Mouse (Mus musculus) heart, adult 2 months (tissue): ENCODE measurements at regions not wholly inside any gene's neighbourhood (a gene's known extent, or its start where the extent isn't known, plus 50 kb on each side); places are given as distances from the start of the nearest gene placed in this dataset.
A peak's percentile ranks its signal among the peaks of the same experiment; 100 is the strongest.

Experiments
- DNase-seq, 2 experiments: peaks; one replicate each; pipeline ENCODE4 v3.0.0; 2021
- H3K27ac ChIP-seq: fragments of 200-600 bp; 2 replicates; pipeline ENCODE4 v1.8.1; 2022
- H3K27me3 ChIP-seq: fragments of 200-500 bp; 2 replicates; pipeline ENCODE4 v1.6.1; 2012; ENCODE audit warnings: mild to moderate bottlenecking, low read length, inconsistent platforms, mixed read lengths; ENCODE audit not compliant: control insufficient read depth, insufficient read depth
- H3K36me3 ChIP-seq: fragments of 200-500 bp; 2 replicates; pipeline ENCODE4 v1.6.1; 2012; ENCODE audit warnings: low read length, inconsistent platforms; ENCODE audit not compliant: control insufficient read depth, insufficient read depth
- H3K4me1 ChIP-seq: fragments of 200-500 bp; 2 replicates; pipeline ENCODE4 v1.6.1; 2011; ENCODE audit warnings: low read length; ENCODE audit not compliant: control insufficient read depth, insufficient read depth
- H3K4me3 ChIP-seq: fragments of 200-600 bp; 2 replicates; pipeline ENCODE4 v1.8.1; 2022
- H3K79me2 ChIP-seq: fragments of 200-500 bp; replicated peaks from 2 replicates; pipeline ENCODE4 v1.6.1; 2012; ENCODE audit warnings: mild to moderate bottlenecking, inconsistent platforms, low read length, moderate library complexity, mixed read lengths; ENCODE audit not compliant: control insufficient read depth, insufficient read depth
- H3K9ac ChIP-seq: fragments of 200-500 bp; 2 replicates; pipeline ENCODE4 v1.6.1; 2012; ENCODE audit warnings: low read depth, mild to moderate bottlenecking, control low read depth, inconsistent platforms, low read length, mixed read lengths
- CTCF ChIP-seq: fragments of 200-600 bp; IDR thresholded peaks from 2 replicates; pipeline ENCODE4 v1.8.1; 2022; ENCODE audit warnings: antibody characterized with exemption, mild to moderate bottlenecking, moderate library complexity
- EP300 ChIP-seq: fragments of 200-500 bp; IDR thresholded peaks from 2 replicates; pipeline ENCODE4 v1.6.1; 2011; ENCODE audit warnings: low read depth, low read length, control low read depth; ENCODE audit not compliant: insufficient read depth
- POLR2A ChIP-seq: fragments of 200-500 bp; IDR thresholded peaks from 2 replicates; pipeline ENCODE4 v1.6.1; 2011; ENCODE audit warnings: mild to moderate bottlenecking, low read depth, low read length, control low read depth; ENCODE audit not compliant: insufficient read depth
- WGBS: fragments of 180-500 bp; shearing (Covaris S2); methylation state at CpG from one replicate; pipeline ENCODE4 v1.1.7; 2018; 5-methylcytosine and 5-hydroxymethylcytosine counted together
- intact Hi-C: fragments of 180-260 bp; cut with DNase I; formaldehyde crosslinking; loops from one replicate; pipeline ENCODE4 v1.15.1; 2025

DNA sequence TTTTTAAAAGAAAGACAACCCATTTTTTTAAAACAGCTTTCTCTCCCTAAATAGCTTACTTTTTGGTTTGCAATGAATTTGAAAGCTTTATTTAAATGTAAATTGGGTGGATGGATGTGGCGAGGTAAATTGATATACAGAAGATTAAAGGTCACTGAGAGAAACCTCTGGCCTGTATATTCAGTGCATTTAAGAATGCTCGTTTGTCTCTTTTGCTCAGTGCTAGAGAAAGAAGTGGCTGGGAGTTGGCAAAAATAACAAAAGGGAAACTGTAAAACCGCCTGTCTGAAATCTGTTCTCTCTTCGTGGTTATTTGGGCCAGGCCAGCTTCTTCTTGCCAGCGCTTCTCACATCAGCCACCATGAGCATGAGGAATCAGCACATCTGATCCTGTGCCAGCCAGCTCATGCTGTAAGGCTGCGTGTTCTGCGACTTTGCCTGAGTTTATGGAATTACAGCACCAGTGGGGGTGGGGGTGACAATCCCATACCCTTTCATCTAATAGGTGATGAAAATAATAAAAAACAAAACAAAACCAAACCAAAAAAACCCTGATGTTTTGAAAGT is 62.7 kb upstream of the Cul1 start:
- 52% methylated on average over 7 of the region's 7 CpGs for WGBS
- H3K9ac ChIP-seq = no peak overlapping the region
- TF ChIP-seq POLR2A (no peak), EP300 (no peak), CTCF (no peak)
- peaks cover 2% of the 10 kb centered on the region for H3K4me1 ChIP-seq
- H3K27me3 ChIP-seq = no peaks in the 10 kb centered on the region
- H3K27ac ChIP-seq = no peak overlapping the region
- H3K36me3 ChIP-seq = no peaks in the 10 kb centered on the region
- H3K79me2 ChIP-seq = no peaks in the 10 kb centered on the region
- H3K4me3 ChIP-seq = no peak overlapping the region
- peak; percentile 22 to 28 for DNase-seq
- intact Hi-C loops = loop anchor here (10.0 kb wide), 1 partner anchor 244 kb away; no protein-coding TSS in a partner anchor

- no peaks in the 10 kb centered on the region for H3K79me2 ChIP-seq
- H3K4me1 ChIP-seq = peaks cover 2% of the 10 kb centered on the region
- no peak for DNase-seq
- H3K4me3 ChIP-seq = no peak overlapping the region
- no peak overlapping the region for H3K27ac ChIP-seq
- WGBS = 48% methylated on average over 3 of the region's 3 CpGs
- no peak for TF ChIP-seq EP300
- no peak for TF ChIP-seq POLR2A
- TF ChIP-seq CTCF = no peak
- no peaks in the 10 kb centered on the region for H3K36me3 ChIP-seq
- H3K9ac ChIP-seq = no peak overlapping the region
- intact Hi-C loops = loop anchor here (10.0 kb wide), 1 partner anchor 244 kb away; no protein-coding TSS in a partner anchor
- no peaks in the 10 kb centered on the region for H3K27me3 ChIP-seq
Observed at GRCm38 (mm10) chr6:47391014-47391802, 62.0 kb upstream of the Cul1 start.

DNA sequence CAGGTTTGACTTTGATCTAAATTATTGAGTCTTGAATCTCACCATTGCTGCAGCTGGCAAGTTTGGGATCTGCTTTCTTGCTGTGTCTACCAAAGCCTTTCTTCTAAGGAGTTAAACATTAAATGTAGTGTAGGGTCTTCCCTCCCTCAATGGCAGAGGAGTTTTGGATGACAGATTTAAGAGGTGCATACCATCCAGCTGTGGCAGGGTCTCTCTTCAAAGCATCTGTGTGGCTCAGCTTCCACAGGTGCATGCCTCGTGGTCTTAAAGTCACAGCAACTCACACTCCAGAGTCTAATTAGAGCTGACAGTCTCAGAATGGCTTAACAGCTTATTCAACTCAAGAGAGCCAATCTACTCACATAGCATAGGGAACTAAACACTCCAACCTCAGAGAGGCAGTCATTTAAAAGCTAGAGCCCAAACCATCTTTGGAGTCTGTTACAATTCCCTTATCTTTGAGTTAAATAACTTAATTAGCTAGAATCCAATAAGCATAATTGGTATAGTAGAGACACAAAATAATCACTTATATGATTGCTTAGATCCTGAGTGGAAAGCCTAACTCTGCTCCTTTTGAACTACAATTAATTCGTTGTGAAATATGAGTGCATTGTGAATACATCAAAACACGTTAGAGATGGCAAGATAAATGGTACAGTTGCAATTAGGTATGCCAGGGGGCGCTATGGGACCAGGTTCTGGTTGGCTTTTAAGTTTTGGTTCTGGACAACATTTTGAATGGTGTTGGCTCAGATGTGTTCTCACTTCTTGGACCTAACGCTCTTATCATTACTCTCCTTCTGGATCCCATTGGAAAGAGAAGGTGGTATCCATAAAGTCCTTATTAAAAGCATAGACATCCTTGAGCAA is 57.5 kb upstream of the Cul1 start:
- Histone ChIP-seq H3K9ac (no peak overlapping the region), H3K79me2 (no peaks in the 10 kb centered on the region), H3K4me1 (peaks cover 2% of the 10 kb centered on the region), H3K36me3 (no peaks in the 10 kb centered on the region), H3K27me3 (no peaks in the 10 kb centered on the region), H3K4me3 (no peak overlapping the region), H3K27ac (no peak overlapping the region)
- WGBS = 34% methylated on average over 5 of the region's 5 CpGs
- intact Hi-C loops = loop anchor here (5.0 to 10.0 kb wide), 2 partner anchors 112 to 239 kb away; no protein-coding TSS in a partner anchor
- peak; percentile 30 to 52 for DNase-seq
- no peak for TF ChIP-seq EP300
- peak; percentile 85 for TF ChIP-seq CTCF
